8 mouse cellular contexts compared by ENCODE assay signal in the genomic region with DNA sequence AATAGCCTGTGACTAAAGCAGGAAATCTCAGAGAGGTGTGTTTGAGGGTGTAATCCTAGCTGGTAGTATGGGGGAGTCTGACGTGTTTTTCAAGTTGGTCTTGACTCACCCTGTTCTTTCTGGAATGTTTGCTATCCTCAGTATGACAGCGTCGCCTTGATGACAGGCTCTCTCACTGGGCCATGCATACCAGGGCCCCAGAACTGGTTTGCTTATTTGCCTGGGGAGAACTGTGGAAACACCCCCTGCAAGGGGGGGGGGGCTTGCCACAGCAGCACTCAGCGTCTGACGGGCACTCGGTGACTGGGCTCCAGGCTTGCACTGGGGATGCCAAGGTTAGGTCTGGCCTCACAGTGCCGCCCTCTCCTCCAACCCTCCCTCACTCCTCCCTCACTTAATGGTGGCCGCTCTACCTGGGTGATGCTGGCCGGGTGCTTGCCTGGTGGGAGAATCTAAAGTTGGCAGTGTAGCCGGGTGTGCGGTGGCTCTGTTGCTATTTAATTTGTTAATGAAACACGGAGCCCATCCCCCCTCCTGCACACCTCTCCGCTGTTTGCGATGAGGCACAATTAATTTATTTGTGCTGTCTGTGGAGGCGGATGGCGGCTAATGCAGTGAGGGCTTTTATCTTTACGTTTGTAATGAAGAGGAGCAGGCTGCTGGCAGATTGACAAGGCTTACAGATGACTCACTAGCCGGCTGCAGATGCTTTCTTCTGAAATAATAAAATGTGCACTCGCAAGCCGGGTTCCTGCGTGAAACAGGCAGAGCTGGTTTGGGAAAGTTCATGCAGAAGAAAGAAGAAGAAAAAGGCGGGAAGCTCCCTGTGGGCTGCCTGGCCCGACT. TPM values are rescaled to one million over a fixed set of nuclear protein-coding genes. Genes with fewer than 3 reads are reported as not detected.
DNase-seq lines count a peak whose midpoint lies in the region; ATAC-seq and TF ChIP-seq lines count a peak whose summit lies in the region.

No protein-coding gene starts in this region.

- peak; percentile 60 for DNase-seq in embryo, embryonic 9.5 days (ENCODE audit: extremely low spot score)

- peak overlapping the region; percentile 56 for H3K4me3 ChIP-seq in megakaryocyte, embryonic 14.5 days (replicated peaks)
- peak overlapping the region; percentile 13 for H3K4me3 ChIP-seq in heart, embryonic 12.5 days
- H3K4me3 ChIP-seq in kidney, embryonic 16.5 days (ENCODE audit: low read length): peak overlapping the region; percentile 19; the same call in 1 of the 2 replicates
- H3K4me3 ChIP-seq in liver, embryonic 12.5 days: no peak overlapping the region
- peak overlapping the region; percentile 21 for H3K4me3 ChIP-seq in olfactory bulb, adult 2 months (ENCODE audit: insufficient read depth, low read depth, low read length)

- no peaks in the 10 kb centered on the region for H3K9me3 ChIP-seq in megakaryocyte, embryonic 14.5 days
- no peaks in the 10 kb centered on the region for H3K9me3 ChIP-seq in heart, embryonic 12.5 days (replicated peaks)
- H3K9me3 ChIP-seq in kidney, embryonic 16.5 days (ENCODE audit: low read length): no peaks in the 10 kb centered on the region
- no peaks in the 10 kb centered on the region for H3K9me3 ChIP-seq in liver, embryonic 12.5 days (replicated peaks)

- peak overlapping the region; percentile 81 for H3K27ac ChIP-seq in heart, embryonic 12.5 days (ENCODE audit: poor library complexity, severe bottlenecking)
- H3K27ac ChIP-seq in kidney, embryonic 16.5 days (ENCODE audit: low read length): peak overlapping the region; percentile 81
- 0 out of 2 replicates have a peak overlapping the region, but pooled peaks have one; percentile 2 for H3K27ac ChIP-seq in liver, embryonic 12.5 days
- no peak overlapping the region for H3K27ac ChIP-seq in olfactory bulb, adult 2 months (ENCODE audit: insufficient read depth, low read depth, low read length)

- H3K27me3 ChIP-seq in megakaryocyte, embryonic 14.5 days (replicated peaks): peaks cover 47% of the 10 kb centered on the region
- no peaks in the 10 kb centered on the region for H3K27me3 ChIP-seq in heart, embryonic 12.5 days (replicated peaks)
- no peaks in the 10 kb centered on the region for H3K27me3 ChIP-seq in kidney, embryonic 16.5 days (ENCODE audit: insufficient read depth, low read length)
- peaks cover 28% of the 10 kb centered on the region for H3K27me3 ChIP-seq in liver, embryonic 12.5 days (replicated peaks)

- H3K4me2 ChIP-seq in heart, embryonic 12.5 days: peak overlapping the region; percentile 59
- H3K4me2 ChIP-seq in kidney, embryonic 16.5 days (replicated peaks; ENCODE audit: low read depth, low read length): peak overlapping the region; percentile 47
- H3K4me2 ChIP-seq in liver, embryonic 12.5 days: peak overlapping the region; percentile 36

- peaks cover 17% of the 10 kb centered on the region for H3K4me1 ChIP-seq in megakaryocyte, embryonic 14.5 days
- peaks cover 93% of the 10 kb centered on the region for H3K4me1 ChIP-seq in heart, embryonic 12.5 days (replicated peaks)
- peaks cover 51% of the 10 kb centered on the region for H3K4me1 ChIP-seq in kidney, embryonic 16.5 days (ENCODE audit: insufficient read depth, low read length)
- peaks cover 46% of the 10 kb centered on the region for H3K4me1 ChIP-seq in liver, embryonic 12.5 days
- peaks cover 14% of the 10 kb centered on the region for H3K4me1 ChIP-seq in olfactory bulb, adult 2 months (ENCODE audit: control insufficient read depth, insufficient read depth, low read length)

- no peak for TF ChIP-seq POLR2A in olfactory bulb, adult 2 months (IDR thresholded peaks at IDR 0.05; ENCODE audit: insufficient read depth, low read depth, low read length)

- TF ChIP-seq CTCF in olfactory bulb, adult 2 months (IDR thresholded peaks at IDR 0.05; ENCODE audit: insufficient read depth, low read depth, low read length): no peak

- no peak for ATAC-seq in megakaryocyte, adult 5-6 weeks (ENCODE audit: poor library complexity, severe bottlenecking)
- ATAC-seq in heart, embryonic 12.5 days (ENCODE audit: insufficient number of reproducible peaks, low FRiP score): peak; percentile 74
- ATAC-seq in kidney, embryonic 16.5 days (ENCODE audit: low FRiP score, low TSS enrichment): peak; percentile 62
- ATAC-seq in liver, embryonic 12.5 days: no peak
- no peak for ATAC-seq in CD4-positive, CD25-positive, alpha-beta regulatory T cell, adult 4 months

- no peaks in the 10 kb centered on the region for H3K36me3 ChIP-seq in megakaryocyte, embryonic 14.5 days (replicated peaks; ENCODE audit: low read length)
- no peaks in the 10 kb centered on the region for H3K36me3 ChIP-seq in heart, embryonic 12.5 days
- H3K36me3 ChIP-seq in kidney, embryonic 16.5 days (ENCODE audit: insufficient read depth, low read length): no peaks in the 10 kb centered on the region
- no peaks in the 10 kb centered on the region for H3K36me3 ChIP-seq in liver, embryonic 12.5 days

- 9% methylated on average over 23 of the region's 23 CpGs for WGBS in heart, embryonic 12.5 days
- 7% methylated on average over 23 of the region's 23 CpGs for WGBS in kidney, embryonic 16.5 days
- 23% methylated on average over 22 of the region's 23 CpGs for WGBS in liver, embryonic 12.5 days (ENCODE audit: insufficient replicate concordance)
- WGBS in olfactory bulb, adult 2 months: 12% methylated on average over 23 of the region's 23 CpGs

- peak overlapping the region; percentile 42 for H3K9ac ChIP-seq in heart, embryonic 12.5 days
- H3K9ac ChIP-seq in kidney, embryonic 16.5 days (replicated peaks; ENCODE audit: low read length): peak overlapping the region; percentile 54
- H3K9ac ChIP-seq in liver, embryonic 12.5 days: no peak overlapping the region

RNA-seq across cellular contexts. Expression of gene Tead1, which starts 41.2 kb away (rescaled TPM):
- not detected in 2 replicates for polyA plus RNA-seq in megakaryocyte, embryonic 14.5 days (2012; ENCODE audit: insufficient read depth, low replicate concordance)
- 0.14 TPM in 1 of 2 replicates, not detected in the other for total RNA-seq in megakaryocyte, adult 5-6 weeks (2015)
- total RNA-seq in megakaryocyte, adult 5-6 weeks (2017): not detected in 2 replicates
- polyA plus RNA-seq in heart, embryonic 12.5 days (2016; fragmentation: Nextera tagmentation; extraction: Ambion mirVana): 33.9 and 36.4 TPM in 2 replicates
- 18.0 and 25.7 TPM in 2 replicates for polyA plus RNA-seq in kidney, embryonic 16.5 days (2015; fragmentation: Nextera tagmentation; extraction: Ambion mirVana)
- 4.7 and 5.2 TPM in 2 replicates for polyA plus RNA-seq in liver, embryonic 12.5 days (2016; fragmentation: Nextera tagmentation; extraction: Ambion mirVana)
- polyA plus RNA-seq in olfactory bulb, adult 2 months (2012; ENCODE audit: insufficient read depth, insufficient read length, low replicate concordance, missing spikeins): not detected in 2 replicates
- under 1 TPM; 0.03 to 0.61 TPM for polyA plus RNA-seq in CD4-positive, CD25-positive, alpha-beta regulatory T cell, adult 4 months (2017; shearing (Covaris generic))

Comparison
In these comparisons a context has a peak if more than half of its experiments do, and no peak if none do; other contexts are left out.
1. ATAC-seq: peak in heart, embryonic 12.5 days (single experiment) and kidney, embryonic 16.5 days (single experiment); none in megakaryocyte, adult 5-6 weeks (single experiment), liver, embryonic 12.5 days (single experiment) and CD4-positive, CD25-positive, alpha-beta regulatory T cell, adult 4 months (single experiment).
2. Peak in every context shown above with its lines, with median percentiles within 50 percentile points of each other: H3K4me2 ChIP-seq.